Mouse (Mus musculus): Measurements from ENCODE around the gene Cd300lg. TPM values are rescaled to one million over a fixed set of nuclear protein-coding genes. Genes with fewer than 3 reads are reported as not detected.

Gene Cd300lg
- not detected for polyA plus RNA-seq (2012; fragmentation: generic; extraction: Trizol)
- long read RNA-seq, experiment 1: 0 reads
- long read RNA-seq, experiment 2: 0 reads

DNA sequence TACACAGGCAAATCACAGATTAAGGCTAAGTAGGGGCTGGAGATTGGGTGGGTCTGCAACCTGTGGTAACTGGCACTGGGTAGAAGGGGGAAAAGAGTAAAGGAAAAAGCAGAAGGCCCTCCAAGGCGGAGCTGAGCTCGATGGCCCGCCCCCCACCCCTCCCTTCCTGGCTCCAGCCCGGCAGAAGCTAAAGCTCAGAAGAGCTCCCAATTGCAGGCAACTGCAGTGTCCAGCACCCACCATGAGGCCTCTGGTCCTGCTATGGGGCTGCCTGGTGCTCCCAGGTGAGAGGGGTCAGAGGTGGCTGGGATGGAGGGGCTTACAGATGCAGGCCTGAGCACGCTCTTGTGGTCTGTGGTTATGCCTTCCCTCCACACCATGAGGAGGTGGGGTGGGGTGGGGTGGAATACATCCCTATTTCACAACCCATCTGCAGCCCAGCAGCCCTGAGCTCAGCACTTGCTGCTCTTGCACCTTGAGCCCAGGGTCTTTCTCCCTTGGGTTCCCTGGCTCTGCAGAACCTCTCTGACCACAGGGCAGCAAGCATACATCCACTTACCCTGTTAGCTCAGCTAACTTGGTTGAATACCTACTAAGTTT is at the start of gene Cd300lg:
Gene Cd300lg, plus strand, starts transcription at position 160 of the 600 bp plus-strand sequence.
- no peak within 1 kb of the TSS for H3K4me3 ChIP-seq (ENCODE audit: insufficient read depth, poor library complexity, severe bottlenecking)
- H3K79me3 ChIP-seq (ENCODE audit: low read depth): no peaks in the 10 kb centered on the region
- no peaks in the 10 kb centered on the region for H3K79me2 ChIP-seq (ENCODE audit: control insufficient read depth, insufficient read depth)
- no peak for TF ChIP-seq MAX (IDR thresholded peaks at IDR 0.05)
- no peak for TF ChIP-seq MYOD1 (IDR thresholded peaks at IDR 0.05; ENCODE audit: control insufficient read depth, insufficient read length, low read depth)
- TF ChIP-seq MYOG (IDR thresholded peaks at IDR 0.05; ENCODE audit: control insufficient read depth, extremely low read depth, insufficient read length): no peak
- no peak for TF ChIP-seq FOSL1 (IDR thresholded peaks at IDR 0.05; ENCODE audit: insufficient read depth, low read length, poor library complexity, severe bottlenecking)
- TF ChIP-seq CTCF (IDR thresholded peaks at IDR 0.05; ENCODE audit: control insufficient read depth, insufficient read depth, insufficient read length): no peak
- no peak for TF ChIP-seq USF1 (IDR thresholded peaks at IDR 0.05; ENCODE audit: low read depth)
- no peak for TF ChIP-seq CEBPB (IDR thresholded peaks at IDR 0.05; ENCODE audit: low read depth)
- no peak within 1 kb of the TSS for H3ac ChIP-seq (ENCODE audit: control insufficient read depth, insufficient read length, low read depth)
- H3K36me3 ChIP-seq (ENCODE audit: control insufficient read depth, insufficient read depth): no peaks in the 10 kb centered on the region
- H3K27me3 ChIP-seq (ENCODE audit: control insufficient read depth, insufficient read depth, insufficient read length): peaks cover 24% of the 10 kb centered on the region

DNA sequence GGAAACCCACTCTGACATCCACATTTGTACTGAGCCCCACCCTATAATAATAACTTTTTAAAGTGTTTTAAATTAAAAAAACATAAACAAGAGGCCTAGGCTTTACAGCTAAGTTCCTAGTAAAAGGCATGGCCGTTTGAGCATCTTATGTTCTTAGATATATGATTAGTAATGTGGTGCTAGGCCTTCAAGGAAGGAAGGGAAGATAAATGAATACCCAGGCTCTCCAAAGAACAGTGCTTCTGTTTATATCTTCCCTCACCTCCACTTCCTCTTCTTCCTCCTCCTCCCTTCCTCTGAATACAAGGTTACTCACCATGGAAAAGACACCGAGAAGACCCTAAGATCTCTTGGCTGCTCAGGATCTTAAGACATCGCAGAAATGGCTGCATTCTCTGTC is 49.5 kb upstream of the Cd300lg start:
- no peaks in the 10 kb centered on the region for H3K79me3 ChIP-seq (ENCODE audit: low read depth)
- H3ac ChIP-seq (ENCODE audit: control insufficient read depth, insufficient read length, low read depth): no peak overlapping the region
- TF ChIP-seq USF1 (IDR thresholded peaks at IDR 0.05; ENCODE audit: low read depth): no peak
- H3K27me3 ChIP-seq (ENCODE audit: control insufficient read depth, insufficient read depth, insufficient read length): peaks cover 49% of the 10 kb centered on the region
- no peak overlapping the region for H3K4me3 ChIP-seq (ENCODE audit: insufficient read depth, poor library complexity, severe bottlenecking)
- H3K79me2 ChIP-seq (ENCODE audit: control insufficient read depth, insufficient read depth): no peaks in the 10 kb centered on the region
- H3K36me3 ChIP-seq (ENCODE audit: control insufficient read depth, insufficient read depth): no peaks in the 10 kb centered on the region

DNA sequence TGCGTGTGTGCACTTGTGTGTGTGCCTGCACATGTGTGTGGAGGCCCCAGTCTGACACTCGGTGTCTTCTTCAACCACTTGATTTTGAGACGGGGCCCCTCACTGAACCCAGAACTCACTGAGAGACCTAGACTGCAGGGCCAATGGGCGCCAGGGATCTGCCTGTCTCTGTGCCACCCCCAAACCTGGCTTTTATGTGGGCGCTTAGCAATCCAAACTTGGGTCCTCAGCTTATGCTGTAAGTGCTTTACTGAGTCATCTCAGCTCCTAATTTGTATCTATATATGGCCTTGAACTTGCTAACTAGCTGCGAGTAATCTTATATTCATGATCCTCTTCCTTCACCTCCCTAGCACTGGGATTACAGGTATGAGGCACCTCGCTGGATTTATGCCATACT is 48.9 kb upstream of the Cd300lg start:
- H3K27me3 ChIP-seq (ENCODE audit: control insufficient read depth, insufficient read depth, insufficient read length): peaks cover 45% of the 10 kb centered on the region
- no peak overlapping the region for H3ac ChIP-seq (ENCODE audit: control insufficient read depth, insufficient read length, low read depth)
- H3K79me3 ChIP-seq (ENCODE audit: low read depth): no peaks in the 10 kb centered on the region
- H3K36me3 ChIP-seq (ENCODE audit: control insufficient read depth, insufficient read depth): no peaks in the 10 kb centered on the region
- H3K79me2 ChIP-seq (ENCODE audit: control insufficient read depth, insufficient read depth): no peaks in the 10 kb centered on the region
- no peak for TF ChIP-seq FOSL1 (IDR thresholded peaks at IDR 0.05; ENCODE audit: insufficient read depth, low read length, poor library complexity, severe bottlenecking)
- no peak for TF ChIP-seq USF1 (IDR thresholded peaks at IDR 0.05; ENCODE audit: low read depth)
- TF ChIP-seq CEBPB (IDR thresholded peaks at IDR 0.05; ENCODE audit: low read depth): no peak
- no peak for TF ChIP-seq MYOG (IDR thresholded peaks at IDR 0.05; ENCODE audit: control insufficient read depth, extremely low read depth, insufficient read length)
- no peak for TF ChIP-seq CTCF (IDR thresholded peaks at IDR 0.05; ENCODE audit: control insufficient read depth, insufficient read depth, insufficient read length)
- TF ChIP-seq MAX (IDR thresholded peaks at IDR 0.05): no peak
- TF ChIP-seq MYOD1 (IDR thresholded peaks at IDR 0.05; ENCODE audit: control insufficient read depth, insufficient read length, low read depth): no peak
- no peak overlapping the region for H3K4me3 ChIP-seq (ENCODE audit: insufficient read depth, poor library complexity, severe bottlenecking)

DNA sequence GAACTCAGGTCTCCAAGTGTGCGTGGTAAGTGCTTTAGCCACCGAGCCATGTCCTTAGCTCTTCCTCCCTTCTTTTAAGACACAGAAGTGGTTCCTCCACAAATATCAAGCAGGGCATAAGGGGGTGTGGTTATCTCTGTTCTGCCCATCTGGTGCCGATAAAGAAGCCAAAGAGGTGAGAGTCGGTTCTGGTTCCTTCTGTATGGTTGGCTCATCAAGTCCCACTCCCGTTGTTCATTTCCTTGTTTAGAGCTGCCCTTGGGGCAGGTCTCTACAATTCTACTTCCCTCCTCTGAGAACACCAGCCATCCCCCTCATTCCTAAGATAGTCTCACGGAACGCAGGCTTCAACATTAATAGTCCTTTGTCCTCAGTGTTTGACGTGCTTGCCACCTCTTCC is 47.2 kb upstream of the Cd300lg start:
- Histone ChIP-seq H3K27me3 (ENCODE audit: control insufficient read depth, insufficient read depth, insufficient read length) (peaks cover 35% of the 10 kb centered on the region), H3K79me3 (ENCODE audit: low read depth) (no peaks in the 10 kb centered on the region), H3K36me3 (ENCODE audit: control insufficient read depth, insufficient read depth) (no peaks in the 10 kb centered on the region), H3K4me3 (ENCODE audit: insufficient read depth, poor library complexity, severe bottlenecking) (no peak overlapping the region), H3ac (ENCODE audit: control insufficient read depth, insufficient read length, low read depth) (no peak overlapping the region), H3K79me2 (ENCODE audit: control insufficient read depth, insufficient read depth) (no peaks in the 10 kb centered on the region)
- no peak for TF ChIP-seq CEBPB (IDR thresholded peaks at IDR 0.05; ENCODE audit: low read depth)
- TF ChIP-seq FOSL1 (IDR thresholded peaks at IDR 0.05; ENCODE audit: insufficient read depth, low read length, poor library complexity, severe bottlenecking): no peak
- no peak for TF ChIP-seq MYOG (IDR thresholded peaks at IDR 0.05; ENCODE audit: control insufficient read depth, extremely low read depth, insufficient read length)
- no peak for TF ChIP-seq MAX (IDR thresholded peaks at IDR 0.05)
- TF ChIP-seq CTCF (IDR thresholded peaks at IDR 0.05; ENCODE audit: control insufficient read depth, insufficient read depth, insufficient read length): no peak
- no peak for TF ChIP-seq USF1 (IDR thresholded peaks at IDR 0.05; ENCODE audit: low read depth)
- no peak for TF ChIP-seq MYOD1 (IDR thresholded peaks at IDR 0.05; ENCODE audit: control insufficient read depth, insufficient read length, low read depth)

DNA sequence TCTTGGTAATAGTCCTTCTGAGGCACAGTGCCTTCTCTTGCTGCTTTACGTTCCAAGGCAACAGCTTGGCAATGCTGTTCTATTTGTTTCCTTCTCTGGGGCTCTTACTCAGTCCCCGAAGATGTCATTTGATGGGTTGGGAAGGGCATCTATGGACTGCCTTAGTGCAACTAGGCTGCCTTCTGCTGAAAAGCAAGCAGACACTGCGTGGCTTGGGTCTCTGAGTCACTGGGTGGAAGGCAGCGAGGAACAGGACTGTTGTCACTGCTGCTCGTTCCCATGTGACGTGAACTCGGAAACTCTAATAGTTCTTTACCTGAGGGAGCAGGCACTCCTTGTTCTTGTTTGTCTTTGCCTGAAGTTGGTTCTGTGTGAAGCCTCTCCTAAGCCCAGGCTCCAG is 45.4 kb upstream of the Cd300lg start:
- Histone ChIP-seq H3K36me3 (ENCODE audit: control insufficient read depth, insufficient read depth) (no peaks in the 10 kb centered on the region), H3K79me3 (ENCODE audit: low read depth) (no peaks in the 10 kb centered on the region), H3K79me2 (ENCODE audit: control insufficient read depth, insufficient read depth) (no peaks in the 10 kb centered on the region), H3K4me3 (ENCODE audit: insufficient read depth, poor library complexity, severe bottlenecking) (no peak overlapping the region), H3K27me3 (ENCODE audit: control insufficient read depth, insufficient read depth, insufficient read length) (peaks cover 30% of the 10 kb centered on the region), H3ac (ENCODE audit: control insufficient read depth, insufficient read length, low read depth) (no peak overlapping the region)
- no peak for TF ChIP-seq FOSL1 (IDR thresholded peaks at IDR 0.05; ENCODE audit: insufficient read depth, low read length, poor library complexity, severe bottlenecking)
- TF ChIP-seq CTCF (IDR thresholded peaks at IDR 0.05; ENCODE audit: control insufficient read depth, insufficient read depth, insufficient read length): no peak
- TF ChIP-seq CEBPB (IDR thresholded peaks at IDR 0.05; ENCODE audit: low read depth): no peak
- TF ChIP-seq MYOG (IDR thresholded peaks at IDR 0.05; ENCODE audit: control insufficient read depth, extremely low read depth, insufficient read length): no peak
- no peak for TF ChIP-seq MAX (IDR thresholded peaks at IDR 0.05)
- TF ChIP-seq USF1 (IDR thresholded peaks at IDR 0.05; ENCODE audit: low read depth): no peak
- no peak for TF ChIP-seq MYOD1 (IDR thresholded peaks at IDR 0.05; ENCODE audit: control insufficient read depth, insufficient read length, low read depth)

DNA sequence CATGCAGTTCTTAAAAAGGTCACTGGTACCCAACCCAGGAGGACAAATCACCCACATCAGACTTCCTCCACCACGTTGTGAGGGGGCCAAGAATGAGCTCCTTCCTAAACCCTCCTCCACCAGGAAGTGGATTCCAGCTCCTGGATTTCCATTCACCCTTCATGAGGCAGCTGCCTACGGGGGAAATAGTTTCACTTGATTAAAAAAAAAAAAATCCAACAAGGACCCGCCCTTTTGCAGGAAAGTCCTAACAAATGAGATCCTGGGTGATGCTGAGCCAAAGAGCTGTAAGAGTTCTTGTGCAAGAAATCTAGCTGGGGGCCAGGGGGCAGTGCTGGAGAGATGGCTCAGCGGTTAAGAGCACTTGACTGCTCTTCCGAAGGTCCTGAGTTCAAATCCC is 43.1 kb upstream of the Cd300lg start:
- no peak overlapping the region for H3ac ChIP-seq (ENCODE audit: control insufficient read depth, insufficient read length, low read depth)
- H3K4me3 ChIP-seq (ENCODE audit: insufficient read depth, poor library complexity, severe bottlenecking): no peak overlapping the region
- TF ChIP-seq MYOD1 (IDR thresholded peaks at IDR 0.05; ENCODE audit: control insufficient read depth, insufficient read length, low read depth) (no peak), FOSL1 (IDR thresholded peaks at IDR 0.05; ENCODE audit: insufficient read depth, low read length, poor library complexity, severe bottlenecking) (no peak), MAX (IDR thresholded peaks at IDR 0.05) (no peak), MYOG (IDR thresholded peaks at IDR 0.05; ENCODE audit: control insufficient read depth, extremely low read depth, insufficient read length) (no peak), CEBPB (IDR thresholded peaks at IDR 0.05; ENCODE audit: low read depth) (no peak), USF1 (IDR thresholded peaks at IDR 0.05; ENCODE audit: low read depth) (no peak), CTCF (IDR thresholded peaks at IDR 0.05; ENCODE audit: control insufficient read depth, insufficient read depth, insufficient read length) (no peak)
- no peaks in the 10 kb centered on the region for H3K79me3 ChIP-seq (ENCODE audit: low read depth)
- H3K36me3 ChIP-seq (ENCODE audit: control insufficient read depth, insufficient read depth): no peaks in the 10 kb centered on the region
- H3K27me3 ChIP-seq (ENCODE audit: control insufficient read depth, insufficient read depth, insufficient read length): peaks cover 24% of the 10 kb centered on the region
- H3K79me2 ChIP-seq (ENCODE audit: control insufficient read depth, insufficient read depth): no peaks in the 10 kb centered on the region

Measured in C2C12 (cell line).